Mouse (Mus musculus) G1E (cell line): ENCODE measurements around the gene Brdt.

Source experiments
- CTCF ChIP-seq: IDR thresholded peaks from 2 replicates; pipeline ENCODE4 v1.5.1; 2012; ENCODE audit warnings: low read depth, low read length, inconsistent platforms, mixed read lengths
- GATA1 ChIP-seq: IDR thresholded peaks from 2 replicates; pipeline ENCODE4 v1.6.1; 2012; ENCODE audit warnings: borderline replicate concordance, low read length, inconsistent platforms, mixed read lengths
- GATA2 ChIP-seq: IDR thresholded peaks from 2 replicates; pipeline ENCODE4 v1.6.1; 2012; ENCODE audit warnings: low read depth, low read length, inconsistent platforms, borderline replicate concordance
- POLR2AphosphoS5 ChIP-seq: IDR thresholded peaks from 2 replicates; pipeline ENCODE4 v1.6.1; 2012; ENCODE audit warnings: low read depth, low read length, inconsistent platforms; ENCODE audit not compliant: insufficient replicate concordance
- TAL1 ChIP-seq: conservative IDR thresholded peaks from 2 replicates; pipeline ENCODE4 v1.6.1; 2012; ENCODE audit warnings: low read depth, low read length, inconsistent platforms, mixed read lengths

DNA sequence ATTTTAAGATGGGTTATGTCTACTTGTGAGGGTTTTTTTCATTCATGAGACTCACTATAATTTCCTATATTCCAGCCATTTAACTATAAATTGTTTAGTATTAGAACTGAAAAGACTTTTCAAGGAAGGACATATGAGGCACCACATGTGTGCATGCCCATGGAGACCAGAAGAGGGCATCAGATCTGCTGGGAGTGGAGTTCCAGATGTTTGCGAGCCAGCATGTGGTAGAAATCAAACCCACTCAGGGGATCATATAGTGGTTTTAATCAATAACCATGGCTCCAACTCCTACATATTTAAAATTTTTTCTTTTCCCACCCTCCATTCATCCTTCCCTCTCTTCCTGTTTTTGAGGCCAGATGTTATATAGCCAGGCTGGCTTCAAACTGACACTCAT is 15.3 kb downstream of the Brdt start:
- TF ChIP-seq CTCF: no peak
- no peak for TF ChIP-seq TAL1
- TF ChIP-seq POLR2AphosphoS5: no peak
- no peak for TF ChIP-seq GATA1
- no peak for TF ChIP-seq GATA2
